Mouse (Mus musculus): ENCODE measurements around the gene Ptprm. TPM values are rescaled to one million over a fixed set of nuclear protein-coding genes. Genes with fewer than 3 reads are reported as not detected.

Gene Ptprm
- polyA plus RNA-seq, 1 experiment = not detected

- Histone ChIP-seq H3K9me3 (ENCODE audit: control insufficient read depth, low read length) (no peaks in the 10 kb centered on the region), H3K4me1 (ENCODE audit: control insufficient read depth) (no peaks in the 10 kb centered on the region), H3K36me3 (ENCODE audit: control insufficient read depth) (no peaks in the 10 kb centered on the region), H3K4me3 (replicated peaks) (no peak overlapping the region), H3K27me3 (ENCODE audit: control insufficient read depth) (no peaks in the 10 kb centered on the region)
- TF ChIP-seq GATA1 (IDR thresholded peaks at IDR 0.05; ENCODE audit: low read length) = no peak
- TF ChIP-seq TAL1 (IDR thresholded peaks at IDR 0.05; ENCODE audit: low read length) = no peak
Observed at GRCm38 (mm10) chr17:66749976-66750375, 604.3 kb downstream of the Ptprm start.

GRCm38 (mm10) chr17:66746506-66746905 lies 607.8 kb downstream of the Ptprm start:
- Histone ChIP-seq H3K9me3 (ENCODE audit: control insufficient read depth, low read length) (no peaks in the 10 kb centered on the region), H3K4me3 (replicated peaks) (no peak overlapping the region), H3K4me1 (ENCODE audit: control insufficient read depth) (no peaks in the 10 kb centered on the region), H3K27me3 (ENCODE audit: control insufficient read depth) (no peaks in the 10 kb centered on the region), H3K36me3 (ENCODE audit: control insufficient read depth) (no peaks in the 10 kb centered on the region)
- TF ChIP-seq TAL1 (IDR thresholded peaks at IDR 0.05; ENCODE audit: low read length) (no peak), GATA1 (IDR thresholded peaks at IDR 0.05; ENCODE audit: low read length) (no peak)

DNA sequence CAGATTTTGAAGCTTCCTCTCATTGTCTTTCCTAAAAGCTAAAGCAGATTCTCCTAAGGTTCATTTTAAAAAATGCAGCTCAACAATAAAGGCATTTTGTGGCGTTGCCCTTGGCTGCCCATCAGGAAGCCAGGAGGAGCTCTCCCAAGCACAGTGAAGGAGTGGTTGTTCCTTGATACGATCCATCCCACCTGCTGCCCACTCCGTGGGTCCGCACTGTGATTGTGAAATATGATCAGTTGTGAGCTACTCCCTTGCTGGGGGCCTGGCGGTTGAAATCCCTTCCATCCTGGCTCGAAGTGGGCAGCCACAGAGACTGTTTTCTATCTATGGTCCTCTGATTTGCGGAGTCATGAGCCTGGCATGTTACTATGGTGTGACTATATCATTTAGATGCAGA lies 610.9 kb downstream of the Ptprm start:
- Histone ChIP-seq H3K4me3 (replicated peaks) (no peak overlapping the region), H3K27me3 (ENCODE audit: control insufficient read depth) (no peaks in the 10 kb centered on the region), H3K36me3 (ENCODE audit: control insufficient read depth) (no peaks in the 10 kb centered on the region), H3K4me1 (ENCODE audit: control insufficient read depth) (no peaks in the 10 kb centered on the region), H3K9me3 (ENCODE audit: control insufficient read depth, low read length) (no peaks in the 10 kb centered on the region)
- TF ChIP-seq TAL1 (IDR thresholded peaks at IDR 0.05; ENCODE audit: low read length) (no peak), GATA1 (IDR thresholded peaks at IDR 0.05; ENCODE audit: low read length) (no peak)

DNA sequence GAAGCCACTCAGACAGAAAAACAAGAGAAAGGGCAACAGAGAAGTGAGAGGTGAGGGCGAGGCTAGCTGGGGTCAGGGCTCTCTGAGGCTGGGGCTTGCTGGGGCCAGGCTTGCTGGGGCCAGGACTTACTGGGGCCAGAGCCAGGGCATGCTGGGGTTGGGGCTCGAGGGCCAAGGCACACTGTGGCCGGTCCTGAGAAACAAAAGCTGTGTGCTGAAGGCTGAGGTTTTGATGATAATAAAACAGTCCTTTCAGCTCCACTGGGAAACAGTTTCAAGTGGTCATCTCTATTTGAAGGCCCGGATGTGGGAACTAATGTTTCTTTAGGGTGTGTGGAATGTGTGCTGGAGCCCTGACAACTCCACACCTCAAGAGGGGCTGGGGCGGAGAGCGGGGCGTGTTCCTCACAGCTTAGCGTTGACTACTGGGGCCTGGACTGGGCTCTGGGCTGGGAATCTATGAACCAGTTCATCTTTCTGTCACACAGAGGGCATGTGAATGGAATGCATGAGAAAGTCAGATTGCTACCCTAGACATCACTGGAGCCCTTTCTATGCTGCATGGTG lies 615.4 kb downstream of the Ptprm start:
- Histone ChIP-seq H3K36me3 (ENCODE audit: control insufficient read depth) (no peaks in the 10 kb centered on the region), H3K4me3 (replicated peaks) (no peak overlapping the region), H3K4me1 (ENCODE audit: control insufficient read depth) (no peaks in the 10 kb centered on the region), H3K27me3 (ENCODE audit: control insufficient read depth) (no peaks in the 10 kb centered on the region), H3K9me3 (ENCODE audit: control insufficient read depth, low read length) (no peaks in the 10 kb centered on the region)
- TF ChIP-seq GATA1 (IDR thresholded peaks at IDR 0.05; ENCODE audit: low read length) = no peak
- no peak for TF ChIP-seq TAL1 (IDR thresholded peaks at IDR 0.05; ENCODE audit: low read length)

DNA sequence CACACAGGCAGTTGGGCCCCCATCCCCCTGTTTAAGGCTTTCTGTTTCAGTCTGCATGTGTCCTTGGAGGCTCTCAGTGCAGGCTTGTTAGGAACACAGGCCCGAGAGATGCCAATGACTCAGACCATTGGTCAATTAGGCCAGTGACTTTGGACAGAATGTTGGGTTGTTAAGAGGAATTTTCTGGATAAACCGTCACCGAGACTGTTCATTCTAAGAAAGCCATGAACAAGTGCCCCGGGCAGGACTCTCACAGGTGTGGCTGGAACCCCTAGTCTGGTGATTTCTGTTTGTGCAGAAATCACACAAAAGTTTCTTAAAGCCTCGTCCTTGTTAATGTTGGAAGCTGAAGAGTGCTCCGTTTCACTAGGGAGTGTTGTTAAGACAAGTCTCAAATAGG lies 615.9 kb downstream of the Ptprm start:
- Histone ChIP-seq H3K4me1 (ENCODE audit: control insufficient read depth) (no peaks in the 10 kb centered on the region), H3K9me3 (ENCODE audit: control insufficient read depth, low read length) (no peaks in the 10 kb centered on the region), H3K4me3 (replicated peaks) (no peak overlapping the region), H3K27me3 (ENCODE audit: control insufficient read depth) (no peaks in the 10 kb centered on the region), H3K36me3 (ENCODE audit: control insufficient read depth) (no peaks in the 10 kb centered on the region)
- no peak for TF ChIP-seq GATA1 (IDR thresholded peaks at IDR 0.05; ENCODE audit: low read length)
- TF ChIP-seq TAL1 (IDR thresholded peaks at IDR 0.05; ENCODE audit: low read length) = no peak

GRCm38 (mm10) chr17:66736450-66736849 lies 617.8 kb downstream of the Ptprm start:
- Histone ChIP-seq H3K36me3 (ENCODE audit: control insufficient read depth) (no peaks in the 10 kb centered on the region), H3K9me3 (ENCODE audit: control insufficient read depth, low read length) (no peaks in the 10 kb centered on the region), H3K4me1 (ENCODE audit: control insufficient read depth) (no peaks in the 10 kb centered on the region), H3K4me3 (replicated peaks) (no peak overlapping the region), H3K27me3 (ENCODE audit: control insufficient read depth) (no peaks in the 10 kb centered on the region)
- TF ChIP-seq GATA1 (IDR thresholded peaks at IDR 0.05; ENCODE audit: low read length) = no peak
- TF ChIP-seq TAL1 (IDR thresholded peaks at IDR 0.05; ENCODE audit: low read length) = no peak

DNA sequence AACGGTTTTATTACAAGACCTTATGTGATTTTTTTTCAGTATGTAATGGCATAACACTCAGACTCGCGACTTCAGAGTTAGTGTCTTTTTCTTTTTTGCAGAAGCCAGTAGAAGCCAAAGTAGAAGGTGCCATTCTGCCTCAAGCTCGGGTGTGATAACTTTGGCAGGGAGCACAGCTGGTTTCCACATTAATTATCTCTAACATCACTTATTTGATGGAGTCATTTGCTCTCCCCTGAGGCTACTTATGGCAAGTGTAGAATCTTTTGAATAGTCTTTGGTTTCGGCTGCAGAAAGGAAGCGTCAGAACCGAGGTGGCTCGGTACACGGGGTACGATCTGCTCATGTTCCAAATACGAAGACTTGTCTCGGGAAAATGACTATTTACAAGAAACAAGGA lies 620.7 kb downstream of the Ptprm start:
- peaks cover 3% of the 10 kb centered on the region; the same call in 1 of the 2 replicates for H3K9me3 ChIP-seq (ENCODE audit: control insufficient read depth, low read length)
- TF ChIP-seq GATA1 (IDR thresholded peaks at IDR 0.05; ENCODE audit: low read length) (no peak), TAL1 (IDR thresholded peaks at IDR 0.05; ENCODE audit: low read length) (no peak)
- H3K27me3 ChIP-seq (ENCODE audit: control insufficient read depth) = no peaks in the 10 kb centered on the region
- no peak overlapping the region for H3K4me3 ChIP-seq (replicated peaks)
- H3K36me3 ChIP-seq (ENCODE audit: control insufficient read depth) = no peaks in the 10 kb centered on the region
- no peaks in the 10 kb centered on the region for H3K4me1 ChIP-seq (ENCODE audit: control insufficient read depth)

DNA sequence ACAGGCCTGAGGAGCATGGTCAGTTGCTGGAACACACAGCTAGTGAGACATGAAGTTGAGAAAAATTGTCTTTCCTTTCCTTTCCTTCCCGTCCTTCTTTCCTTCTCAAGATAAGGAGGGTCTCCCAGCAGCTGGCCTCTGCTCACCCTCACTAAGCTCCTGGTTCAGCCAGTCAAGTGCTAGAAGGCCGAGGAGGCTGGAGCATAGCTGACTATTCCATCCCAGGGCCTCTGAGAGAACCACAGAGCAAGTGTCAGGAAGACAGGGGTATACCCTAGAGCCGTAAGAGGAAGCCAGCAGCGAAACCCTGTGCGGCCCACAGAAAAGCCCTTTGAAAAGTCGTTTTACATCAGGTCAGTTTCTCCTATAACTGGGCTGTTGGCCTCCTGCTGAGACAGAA lies 624.3 kb downstream of the Ptprm start:
- no peaks in the 10 kb centered on the region for H3K36me3 ChIP-seq (ENCODE audit: control insufficient read depth)
- no peak for TF ChIP-seq GATA1 (IDR thresholded peaks at IDR 0.05; ENCODE audit: low read length)
- no peaks in the 10 kb centered on the region for H3K4me1 ChIP-seq (ENCODE audit: control insufficient read depth)
- peaks cover 5% of the 10 kb centered on the region; the same call in 1 of the 2 replicates for H3K9me3 ChIP-seq (ENCODE audit: control insufficient read depth, low read length)
- H3K27me3 ChIP-seq (ENCODE audit: control insufficient read depth) = no peaks in the 10 kb centered on the region
- H3K4me3 ChIP-seq (replicated peaks) = no peak overlapping the region

GRCm38 (mm10) chr17:66720992-66721351 lies 633.3 kb downstream of the Ptprm start:
- Histone ChIP-seq H3K4me3 (replicated peaks) (no peak overlapping the region), H3K9me3 (ENCODE audit: control insufficient read depth, low read length) (peaks cover 8% of the 10 kb centered on the region; the same call in 1 of the 2 replicates), H3K36me3 (ENCODE audit: control insufficient read depth) (no peaks in the 10 kb centered on the region), H3K4me1 (ENCODE audit: control insufficient read depth) (no peaks in the 10 kb centered on the region), H3K27me3 (ENCODE audit: control insufficient read depth) (no peaks in the 10 kb centered on the region)
- no peak for TF ChIP-seq GATA1 (IDR thresholded peaks at IDR 0.05; ENCODE audit: low read length)
